Mouse (Mus musculus): ENCODE data around the gene Fam221b. TPM values are rescaled to one million over a fixed set of nuclear protein-coding genes. Genes with fewer than 3 reads are reported as not detected.

Gene Fam221b
- polyA plus RNA-seq, 2 experiments, result 0.40 to 4.3 TPM

GRCm38 (mm10) chr4:43620146-43620778 lies 48.7 kb downstream of the Fam221b start:
- H3K27me3 ChIP-seq (ENCODE audit: control insufficient read depth, insufficient read depth, low read length), result no peaks in the 10 kb centered on the region
- no peak for ATAC-seq (ENCODE audit: low FRiP score, low read depth)
- no peak overlapping the region for H3K27ac ChIP-seq (replicated peaks; ENCODE audit: low read depth, low read length)
- H3K36me3 ChIP-seq (ENCODE audit: control insufficient read depth, insufficient read depth, low read length), result no peaks in the 10 kb centered on the region
- H3K9ac ChIP-seq (ENCODE audit: low read depth, low read length, severe bottlenecking), result no peak overlapping the region
- no peak overlapping the region for H3K4me3 ChIP-seq (replicated peaks; ENCODE audit: low read length)
- no peak overlapping the region for H3K4me2 ChIP-seq (replicated peaks; ENCODE audit: low read depth, low read length, severe bottlenecking)
- no peak for TF ChIP-seq POLR2A (IDR thresholded peaks at IDR 0.05; ENCODE audit: borderline replicate concordance, extremely low read depth, insufficient read depth, insufficient read length)
- H3K4me1 ChIP-seq (ENCODE audit: control insufficient read depth, insufficient read depth, low read length), result no peaks in the 10 kb centered on the region
- peaks cover 4% of the 10 kb centered on the region for H3K9me3 ChIP-seq (ENCODE audit: control insufficient read depth, low read length)
- DNase-seq (ENCODE audit: low spot score), result no peak
- WGBS, result 61% methylated on average over 4 of the region's 4 CpGs

- H3K4me2 ChIP-seq (replicated peaks; ENCODE audit: low read depth, low read length, severe bottlenecking), result no peak overlapping the region
- no peaks in the 10 kb centered on the region for H3K4me1 ChIP-seq (ENCODE audit: control insufficient read depth, insufficient read depth, low read length)
- ATAC-seq (ENCODE audit: low FRiP score, low read depth) (no peak), DNase-seq (ENCODE audit: low spot score) (no peak)
- no peak for TF ChIP-seq POLR2A (IDR thresholded peaks at IDR 0.05; ENCODE audit: borderline replicate concordance, extremely low read depth, insufficient read depth, insufficient read length)
- no peak overlapping the region for H3K27ac ChIP-seq (replicated peaks; ENCODE audit: low read depth, low read length)
- H3K27me3 ChIP-seq (ENCODE audit: control insufficient read depth, insufficient read depth, low read length), result no peaks in the 10 kb centered on the region
- H3K4me3 ChIP-seq (replicated peaks; ENCODE audit: low read length), result no peak overlapping the region
- no peaks in the 10 kb centered on the region for H3K9me3 ChIP-seq (ENCODE audit: control insufficient read depth, low read length)
- no peaks in the 10 kb centered on the region for H3K36me3 ChIP-seq (ENCODE audit: control insufficient read depth, insufficient read depth, low read length)
- no peak overlapping the region for H3K9ac ChIP-seq (ENCODE audit: low read depth, low read length, severe bottlenecking)
- WGBS, result 53% methylated on average over 3 of the region's 3 CpGs
These were observed 55.8 kb downstream of the Fam221b start for GRCm38 (mm10) chr4:43613060-43613730.

- H3K9ac ChIP-seq (ENCODE audit: low read depth, low read length, severe bottlenecking), result no peak overlapping the region
- no peak for TF ChIP-seq POLR2A (IDR thresholded peaks at IDR 0.05; ENCODE audit: borderline replicate concordance, extremely low read depth, insufficient read depth, insufficient read length)
- WGBS, result 78% methylated on average over 10 of the region's 10 CpGs
- ATAC-seq (ENCODE audit: low FRiP score, low read depth), result no peak
- no peaks in the 10 kb centered on the region for H3K4me1 ChIP-seq (ENCODE audit: control insufficient read depth, insufficient read depth, low read length)
- no peak overlapping the region for H3K4me3 ChIP-seq (replicated peaks; ENCODE audit: low read length)
- H3K27ac ChIP-seq (replicated peaks; ENCODE audit: low read depth, low read length), result no peak overlapping the region
- no peaks in the 10 kb centered on the region for H3K36me3 ChIP-seq (ENCODE audit: control insufficient read depth, insufficient read depth, low read length)
- H3K27me3 ChIP-seq (ENCODE audit: control insufficient read depth, insufficient read depth, low read length), result no peaks in the 10 kb centered on the region
- H3K4me2 ChIP-seq (replicated peaks; ENCODE audit: low read depth, low read length, severe bottlenecking), result no peak overlapping the region
- no peaks in the 10 kb centered on the region for H3K9me3 ChIP-seq (ENCODE audit: control insufficient read depth, low read length)
- no peak for DNase-seq (ENCODE audit: low spot score)
These were observed 56.4 kb downstream of the Fam221b start for GRCm38 (mm10) chr4:43612534-43612933.

Small RNA genes lying within 50 kb of the gene (microRNA-seq; reads per million reads assigned to microRNA genes)
- not detected for gene Gm25262

Other genes with a start within 250 kb of the Fam221b start
- 0.20 and 0.29 TPM in 2 replicates for gene Fam166b, start 240.0 kb downstream of the Fam221b start, polyA plus RNA-seq (2012; rRNA removed)
- gene Fam166b, start 240.0 kb downstream of the Fam221b start, polyA plus RNA-seq (2014; fragmentation: Nextera tagmentation; extraction: Ambion mirVana), result 0.14 and 0.33 TPM in 2 replicates
- gene Tesk1, start 227.2 kb downstream of the Fam221b start, polyA plus RNA-seq (2012; rRNA removed), result 47.4 and 63.1 TPM in 2 replicates
- 15.8 and 17.6 TPM in 2 replicates for gene Tesk1, start 227.2 kb downstream of the Fam221b start, polyA plus RNA-seq (2014; fragmentation: Nextera tagmentation; extraction: Ambion mirVana)
- gene Cd72, start 214.5 kb downstream of the Fam221b start, polyA plus RNA-seq (2012; rRNA removed), result 1.3 TPM in 2 replicates
- gene Cd72, start 214.5 kb downstream of the Fam221b start, polyA plus RNA-seq (2014; fragmentation: Nextera tagmentation; extraction: Ambion mirVana), result 4.4 and 7.5 TPM in 2 replicates
- gene Sit1, start 185.4 kb downstream of the Fam221b start, polyA plus RNA-seq (2012; rRNA removed), result not detected in 2 replicates
- gene Sit1, start 185.4 kb downstream of the Fam221b start, polyA plus RNA-seq (2014; fragmentation: Nextera tagmentation; extraction: Ambion mirVana), result not detected in 2 replicates
- 118 and 175 TPM in 2 replicates for gene Ccdc107, start 176.2 kb downstream of the Fam221b start, polyA plus RNA-seq (2012; rRNA removed)
- gene Ccdc107, start 176.2 kb downstream of the Fam221b start, polyA plus RNA-seq (2014; fragmentation: Nextera tagmentation; extraction: Ambion mirVana), result 78.8 and 92.8 TPM in 2 replicates
- 84.9 and 108 TPM in 2 replicates for gene Arhgef39, start 169.4 kb downstream of the Fam221b start, polyA plus RNA-seq (2012; rRNA removed)
- gene Arhgef39, start 169.4 kb downstream of the Fam221b start, polyA plus RNA-seq (2014; fragmentation: Nextera tagmentation; extraction: Ambion mirVana), result 25.2 and 27.6 TPM in 2 replicates
- gene Car9, start 162.2 kb downstream of the Fam221b start, polyA plus RNA-seq (2012; rRNA removed), result 4.9 TPM in 2 replicates
- gene Car9, start 162.2 kb downstream of the Fam221b start, polyA plus RNA-seq (2014; fragmentation: Nextera tagmentation; extraction: Ambion mirVana), result 1.0 and 1.2 TPM in 2 replicates
- gene Tpm2, start 145.4 kb downstream of the Fam221b start, polyA plus RNA-seq (2012; rRNA removed), result 206 and 361 TPM in 2 replicates
- gene Tpm2, start 145.4 kb downstream of the Fam221b start, polyA plus RNA-seq (2014; fragmentation: Nextera tagmentation; extraction: Ambion mirVana), result 382 and 495 TPM in 2 replicates
- 51.7 and 58.0 TPM in 2 replicates for gene Creb3, start 106.8 kb downstream of the Fam221b start, polyA plus RNA-seq (2012; rRNA removed)
- 71.4 and 78.5 TPM in 2 replicates for gene Creb3, start 106.8 kb downstream of the Fam221b start, polyA plus RNA-seq (2014; fragmentation: Nextera tagmentation; extraction: Ambion mirVana)
- 69.4 and 75.5 TPM in 2 replicates for gene Tln1, start 106.5 kb downstream of the Fam221b start, polyA plus RNA-seq (2012; rRNA removed)
- 62.4 and 63.3 TPM in 2 replicates for gene Tln1, start 106.5 kb downstream of the Fam221b start, polyA plus RNA-seq (2014; fragmentation: Nextera tagmentation; extraction: Ambion mirVana)
- gene Rgp1, start 90.4 kb downstream of the Fam221b start, polyA plus RNA-seq (2012; rRNA removed), result 81.9 and 101 TPM in 2 replicates
- 33.3 and 35.3 TPM in 2 replicates for gene Rgp1, start 90.4 kb downstream of the Fam221b start, polyA plus RNA-seq (2014; fragmentation: Nextera tagmentation; extraction: Ambion mirVana)
- gene Gba2, start 90.3 kb downstream of the Fam221b start, polyA plus RNA-seq (2012; rRNA removed), result 39.8 and 50.1 TPM in 2 replicates
- 18.4 and 19.9 TPM in 2 replicates for gene Gba2, start 90.3 kb downstream of the Fam221b start, polyA plus RNA-seq (2014; fragmentation: Nextera tagmentation; extraction: Ambion mirVana)
- 0.24 and 0.88 TPM in 2 replicates for gene Msmp, start 84.7 kb downstream of the Fam221b start, polyA plus RNA-seq (2012; rRNA removed)
- gene Msmp, start 84.7 kb downstream of the Fam221b start, polyA plus RNA-seq (2014; fragmentation: Nextera tagmentation; extraction: Ambion mirVana), result 2.8 and 3.0 TPM in 2 replicates
- 121 and 124 TPM in 2 replicates for gene Npr2, start 37.2 kb downstream of the Fam221b start, polyA plus RNA-seq (2012; rRNA removed)
- gene Npr2, start 37.2 kb downstream of the Fam221b start, polyA plus RNA-seq (2014; fragmentation: Nextera tagmentation; extraction: Ambion mirVana), result 33.3 and 34.3 TPM in 2 replicates
- 1.8 and 2.5 TPM in 2 replicates for gene Spag8, start 15.6 kb downstream of the Fam221b start, polyA plus RNA-seq (2012; rRNA removed)
- 0.58 and 0.61 TPM in 2 replicates for gene Spag8, start 15.6 kb downstream of the Fam221b start, polyA plus RNA-seq (2014; fragmentation: Nextera tagmentation; extraction: Ambion mirVana)
- gene Hint2, start 12.7 kb downstream of the Fam221b start, polyA plus RNA-seq (2012; rRNA removed), result 58.3 and 63.2 TPM in 2 replicates
- 73.8 and 87.6 TPM in 2 replicates for gene Hint2, start 12.7 kb downstream of the Fam221b start, polyA plus RNA-seq (2014; fragmentation: Nextera tagmentation; extraction: Ambion mirVana)
- 16.0 and 26.7 TPM in 2 replicates for gene Tmem8b, start 174 bp downstream of the Fam221b start, polyA plus RNA-seq (2012; rRNA removed)
- gene Tmem8b, start 174 bp downstream of the Fam221b start, polyA plus RNA-seq (2014; fragmentation: Nextera tagmentation; extraction: Ambion mirVana), result 3.8 and 5.2 TPM in 2 replicates
- gene Olfr70, start 31.7 kb upstream of the Fam221b start, polyA plus RNA-seq (2012; rRNA removed), result not detected in 2 replicates
- gene Olfr70, start 31.7 kb upstream of the Fam221b start, polyA plus RNA-seq (2014; fragmentation: Nextera tagmentation; extraction: Ambion mirVana), result not detected in 2 replicates
- not detected in 2 replicates for gene Olfr71, start 41.1 kb upstream of the Fam221b start, polyA plus RNA-seq (2012; rRNA removed)
- gene Olfr71, start 41.1 kb upstream of the Fam221b start, polyA plus RNA-seq (2014; fragmentation: Nextera tagmentation; extraction: Ambion mirVana), result not detected in 2 replicates
- gene Hrct1, start 58.0 kb upstream of the Fam221b start, polyA plus RNA-seq (2012; rRNA removed), result 3.2 and 3.9 TPM in 2 replicates
- 2.1 and 2.2 TPM in 2 replicates for gene Hrct1, start 58.0 kb upstream of the Fam221b start, polyA plus RNA-seq (2014; fragmentation: Nextera tagmentation; extraction: Ambion mirVana)
- gene Spaar, start 60.9 kb upstream of the Fam221b start, polyA plus RNA-seq (2012; rRNA removed), result 1.0 and 1.3 TPM in 2 replicates
- gene Spaar, start 60.9 kb upstream of the Fam221b start, polyA plus RNA-seq (2014; fragmentation: Nextera tagmentation; extraction: Ambion mirVana), result 0.08 and 0.10 TPM in 2 replicates
- gene Olfr159, start 101.9 kb upstream of the Fam221b start, polyA plus RNA-seq (2012; rRNA removed), result not detected in 2 replicates
- gene Olfr159, start 101.9 kb upstream of the Fam221b start, polyA plus RNA-seq (2014; fragmentation: Nextera tagmentation; extraction: Ambion mirVana), result not detected in 2 replicates
- 0.20 and 0.34 TPM in 2 replicates for gene Olfr156, start 154.8 kb upstream of the Fam221b start, polyA plus RNA-seq (2012; rRNA removed)
- not detected in 2 replicates for gene Olfr156, start 154.8 kb upstream of the Fam221b start, polyA plus RNA-seq (2014; fragmentation: Nextera tagmentation; extraction: Ambion mirVana)
- gene Olfr157, start 171.1 kb upstream of the Fam221b start, polyA plus RNA-seq (2012; rRNA removed), result 0.03 and 0.04 TPM in 2 replicates
- not detected in 2 replicates for gene Olfr157, start 171.1 kb upstream of the Fam221b start, polyA plus RNA-seq (2014; fragmentation: Nextera tagmentation; extraction: Ambion mirVana)
- gene Olfr155, start 182.4 kb upstream of the Fam221b start, polyA plus RNA-seq (2012; rRNA removed), result not detected in 2 replicates
- not detected in 2 replicates for gene Olfr155, start 182.4 kb upstream of the Fam221b start, polyA plus RNA-seq (2014; fragmentation: Nextera tagmentation; extraction: Ambion mirVana)
- gene Reck, start 206.4 kb upstream of the Fam221b start, polyA plus RNA-seq (2012; rRNA removed), result 66.2 and 72.1 TPM in 2 replicates
- 49.0 and 50.0 TPM in 2 replicates for gene Reck, start 206.4 kb upstream of the Fam221b start, polyA plus RNA-seq (2014; fragmentation: Nextera tagmentation; extraction: Ambion mirVana)